Mouse (Mus musculus): Measurements from ENCODE around the gene Cox6a1. TPM values are rescaled to one million over a fixed set of nuclear protein-coding genes. Genes with fewer than 3 reads are reported as not detected.
"Not testable (repeated sequence)": the region's sequence is repeated elsewhere in the genome, so short reads cannot be mapped to it uniquely, and the experiment has no call there.

The Cox6a1 gene
- total and polyA plus RNA-seq, 3 experiments = 143 to 1,989 (median 312) TPM

DNA sequence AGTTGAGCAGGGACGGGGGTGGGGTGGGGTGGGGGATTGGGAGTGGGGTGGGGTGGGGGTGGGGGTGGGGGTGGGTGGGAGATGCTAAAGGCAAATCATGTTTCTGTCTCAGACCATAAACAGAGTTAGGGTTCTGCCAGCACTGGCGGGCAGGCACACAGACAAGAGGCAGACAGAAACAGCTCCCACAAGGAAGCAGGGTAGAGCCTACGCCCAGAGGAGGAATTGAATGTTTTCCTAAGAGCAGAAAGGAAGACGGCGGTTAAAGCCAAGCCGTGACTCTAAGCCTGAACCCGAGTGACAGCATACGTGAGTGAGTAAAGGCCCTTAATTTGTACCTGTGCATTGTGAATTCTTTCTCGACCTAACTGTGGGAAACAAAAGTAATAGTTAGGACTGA is 43.2 kb upstream of the Cox6a1 start:
- H3K4me1 ChIP-seq (ENCODE audit: insufficient read depth, low read depth, low read length) = no peaks in the 10 kb centered on the region
- H3K36me3 ChIP-seq (replicated peaks) = no peaks in the 10 kb centered on the region
- DNase-seq (ENCODE audit: low spot score) (no peak), ATAC-seq (ENCODE audit: extremely low read depth, insufficient number of reproducible peaks, low FRiP score, poor library complexity, severe bottlenecking) (no peak)
- TF ChIP-seq TAL1 (conservative IDR thresholded peaks at IDR 0.05; ENCODE audit: low read depth, low read length) = no peak
- TF ChIP-seq CTCF (IDR thresholded peaks at IDR 0.05; ENCODE audit: low read depth, low read length) = no peak
- TF ChIP-seq GATA2 (IDR thresholded peaks at IDR 0.05; ENCODE audit: borderline replicate concordance, low read depth, low read length) = no peak
- no peak for TF ChIP-seq POLR2AphosphoS5 (IDR thresholded peaks at IDR 0.05; ENCODE audit: insufficient replicate concordance, low read depth, low read length)
- TF ChIP-seq GATA1 (IDR thresholded peaks at IDR 0.05; ENCODE audit: borderline replicate concordance, low read length) = no peak
- peaks cover 15% of the 10 kb centered on the region; the same call in 1 of the 2 replicates for H3K27me3 ChIP-seq (ENCODE audit: insufficient read depth, low read length)
- no peaks in the 10 kb centered on the region for H3K9me3 ChIP-seq (replicated peaks)
- no peak overlapping the region for H3K4me3 ChIP-seq (ENCODE audit: low read depth, low read length)

DNA sequence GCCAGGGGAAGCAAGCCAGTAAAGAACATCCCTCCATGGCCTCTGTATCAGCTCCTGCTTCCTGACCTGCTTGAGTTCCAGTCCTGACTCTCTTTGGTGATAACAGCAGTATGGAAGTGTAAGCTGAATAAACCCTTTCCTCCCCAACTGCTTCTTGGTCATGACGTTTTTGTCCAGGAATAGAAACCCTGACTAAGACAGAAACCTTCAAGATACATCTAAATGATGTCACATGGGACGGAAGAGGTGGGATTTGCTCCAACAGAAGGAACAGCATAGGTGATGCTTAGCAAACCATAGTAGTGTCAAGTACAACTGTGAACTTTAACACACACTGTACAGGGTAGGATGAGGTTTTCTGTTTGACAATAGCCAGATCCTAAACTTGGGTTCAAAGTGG is 30.1 kb upstream of the Cox6a1 start:
- H3K9me3 ChIP-seq (replicated peaks); H3K4me3 ChIP-seq (ENCODE audit: low read depth, low read length); H3K27me3 ChIP-seq (ENCODE audit: insufficient read depth, low read length); DNase-seq (ENCODE audit: low spot score); H3K4me1 ChIP-seq (ENCODE audit: insufficient read depth, low read depth, low read length); H3K36me3 ChIP-seq (replicated peaks); ATAC-seq (ENCODE audit: extremely low read depth, insufficient number of reproducible peaks, low FRiP score, poor library complexity, severe bottlenecking): not testable (repeated sequence)

DNA sequence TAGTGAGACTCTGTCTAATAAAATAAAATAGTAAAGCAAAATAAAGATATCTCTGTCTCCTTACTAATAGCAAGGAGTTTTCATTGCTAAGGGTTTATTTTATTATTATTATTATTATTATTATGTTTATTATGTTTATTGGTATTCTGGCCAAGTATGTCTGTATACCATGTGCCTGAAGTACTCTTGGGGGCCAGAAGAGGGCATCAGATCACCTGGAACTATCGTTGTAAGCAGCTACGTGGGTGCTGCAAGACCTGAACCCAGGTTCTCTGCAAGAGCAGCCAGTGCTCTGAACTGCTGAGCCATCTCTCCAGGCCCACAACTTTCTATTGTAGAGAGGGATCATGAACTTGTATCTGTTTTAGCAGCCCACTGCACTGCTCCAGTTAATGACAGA is 26.7 kb upstream of the Cox6a1 start:
- ATAC-seq (ENCODE audit: extremely low read depth, insufficient number of reproducible peaks, low FRiP score, poor library complexity, severe bottlenecking) = no peak
- Histone ChIP-seq H3K4me1 (ENCODE audit: insufficient read depth, low read depth, low read length) (no peaks in the 10 kb centered on the region), H3K4me3 (ENCODE audit: low read depth, low read length) (no peak overlapping the region), H3K36me3 (replicated peaks) (no peaks in the 10 kb centered on the region), H3K9me3 (replicated peaks) (no peaks in the 10 kb centered on the region), H3K27me3 (ENCODE audit: insufficient read depth, low read length) (peaks cover 16% of the 10 kb centered on the region)
- DNase-seq (ENCODE audit: low spot score) = no peak
- no peak for TF ChIP-seq GATA2 (IDR thresholded peaks at IDR 0.05; ENCODE audit: borderline replicate concordance, low read depth, low read length)
- no peak for TF ChIP-seq TAL1 (conservative IDR thresholded peaks at IDR 0.05; ENCODE audit: low read depth, low read length)
- no peak for TF ChIP-seq CTCF (IDR thresholded peaks at IDR 0.05; ENCODE audit: low read depth, low read length)
- TF ChIP-seq POLR2AphosphoS5 (IDR thresholded peaks at IDR 0.05; ENCODE audit: insufficient replicate concordance, low read depth, low read length) = no peak
- TF ChIP-seq GATA1 (IDR thresholded peaks at IDR 0.05; ENCODE audit: borderline replicate concordance, low read length) = no peak

DNA sequence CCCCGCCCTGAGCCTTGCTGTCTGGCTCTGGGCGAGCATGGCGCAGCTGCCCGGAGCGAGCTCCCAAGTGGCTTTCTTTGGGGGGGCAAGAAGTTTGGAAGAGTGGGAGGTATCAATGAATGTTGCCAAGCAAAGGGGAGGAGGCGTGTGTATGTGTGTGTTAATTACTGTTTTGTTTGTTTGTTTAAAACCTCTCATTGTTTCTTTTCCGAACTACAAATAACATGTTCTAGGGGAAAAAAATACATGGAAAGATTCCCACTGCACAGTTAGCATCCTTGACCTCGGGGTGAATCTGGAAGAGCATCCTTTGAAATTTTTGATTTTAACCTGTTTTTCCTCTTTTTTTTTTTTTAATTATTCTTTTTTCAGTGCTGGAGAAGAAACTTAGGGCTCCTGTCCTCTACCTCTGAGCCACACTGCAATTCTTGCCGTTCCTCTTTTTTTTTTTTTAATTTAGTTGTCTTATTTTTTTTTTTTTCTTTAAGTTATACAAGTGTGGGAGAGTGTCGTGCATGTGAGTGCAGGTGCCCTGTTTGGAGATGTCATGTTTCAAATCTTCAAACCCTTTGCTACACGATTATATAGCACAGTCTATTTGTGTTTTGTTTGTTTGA is 25.5 kb upstream of the Cox6a1 start:
- Histone ChIP-seq H3K4me1 (ENCODE audit: insufficient read depth, low read depth, low read length) (no peaks in the 10 kb centered on the region), H3K27me3 (ENCODE audit: insufficient read depth, low read length) (peaks cover 16% of the 10 kb centered on the region), H3K36me3 (replicated peaks) (no peaks in the 10 kb centered on the region), H3K9me3 (replicated peaks) (no peaks in the 10 kb centered on the region), H3K4me3 (ENCODE audit: low read depth, low read length) (no peak overlapping the region)
- no peak for ATAC-seq (ENCODE audit: extremely low read depth, insufficient number of reproducible peaks, low FRiP score, poor library complexity, severe bottlenecking)
- no peak for DNase-seq (ENCODE audit: low spot score)
- TF ChIP-seq TAL1 (conservative IDR thresholded peaks at IDR 0.05; ENCODE audit: low read depth, low read length) = no peak
- no peak for TF ChIP-seq CTCF (IDR thresholded peaks at IDR 0.05; ENCODE audit: low read depth, low read length)
- TF ChIP-seq POLR2AphosphoS5 (IDR thresholded peaks at IDR 0.05; ENCODE audit: insufficient replicate concordance, low read depth, low read length) = no peak
- TF ChIP-seq GATA2 (IDR thresholded peaks at IDR 0.05; ENCODE audit: borderline replicate concordance, low read depth, low read length) = no peak
- TF ChIP-seq GATA1 (IDR thresholded peaks at IDR 0.05; ENCODE audit: borderline replicate concordance, low read length) = no peak

DNA sequence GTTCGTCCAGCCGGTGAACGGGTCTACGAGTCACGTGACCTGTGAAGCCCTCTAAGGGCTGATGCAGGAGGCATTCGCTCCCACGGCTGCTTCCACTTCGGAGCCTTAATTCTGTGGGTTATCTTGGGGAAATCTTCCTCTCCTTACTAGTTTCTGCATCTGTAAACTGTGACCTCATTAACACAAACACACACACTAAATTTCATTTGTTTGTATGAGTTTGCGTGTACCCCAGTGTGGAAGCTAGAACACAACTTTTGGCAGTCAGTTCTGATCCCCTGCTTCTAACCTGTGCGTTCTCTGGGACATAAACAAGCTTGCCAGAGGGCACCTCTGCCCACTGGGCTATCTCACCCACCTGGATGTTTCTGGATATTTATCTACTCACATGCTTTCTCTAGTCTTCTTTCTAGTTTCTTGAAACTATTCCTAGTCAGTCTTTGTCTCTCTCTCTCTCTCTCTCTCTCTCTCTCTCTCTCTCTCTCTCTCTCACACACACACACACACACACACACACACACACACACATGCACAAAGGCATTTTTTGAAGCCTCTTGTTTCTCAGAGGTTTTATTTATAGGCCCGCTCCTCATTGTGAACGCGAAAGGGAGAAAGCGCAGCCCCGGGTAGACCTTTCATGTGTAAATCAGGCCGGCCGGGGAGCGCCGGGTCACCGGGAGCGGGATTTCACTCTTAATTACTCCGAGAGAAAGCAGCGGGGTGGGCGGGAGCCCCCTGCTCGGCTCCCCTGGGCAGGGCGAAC is 24.8 kb upstream of the Cox6a1 start:
- DNase-seq (ENCODE audit: low spot score) = no peak
- Histone ChIP-seq H3K4me3 (ENCODE audit: low read depth, low read length) (no peak overlapping the region), H3K4me1 (ENCODE audit: insufficient read depth, low read depth, low read length) (no peaks in the 10 kb centered on the region), H3K9me3 (replicated peaks) (no peaks in the 10 kb centered on the region), H3K27me3 (ENCODE audit: insufficient read depth, low read length) (peaks cover 21% of the 10 kb centered on the region), H3K36me3 (replicated peaks) (no peaks in the 10 kb centered on the region)
- TF ChIP-seq GATA1 (IDR thresholded peaks at IDR 0.05; ENCODE audit: borderline replicate concordance, low read length) (no peak), TAL1 (conservative IDR thresholded peaks at IDR 0.05; ENCODE audit: low read depth, low read length) (no peak), POLR2AphosphoS5 (IDR thresholded peaks at IDR 0.05; ENCODE audit: insufficient replicate concordance, low read depth, low read length) (no peak), GATA2 (IDR thresholded peaks at IDR 0.05; ENCODE audit: borderline replicate concordance, low read depth, low read length) (no peak), CTCF (IDR thresholded peaks at IDR 0.05; ENCODE audit: low read depth, low read length) (no peak)
- ATAC-seq (ENCODE audit: extremely low read depth, insufficient number of reproducible peaks, low FRiP score, poor library complexity, severe bottlenecking) = no peak

DNA sequence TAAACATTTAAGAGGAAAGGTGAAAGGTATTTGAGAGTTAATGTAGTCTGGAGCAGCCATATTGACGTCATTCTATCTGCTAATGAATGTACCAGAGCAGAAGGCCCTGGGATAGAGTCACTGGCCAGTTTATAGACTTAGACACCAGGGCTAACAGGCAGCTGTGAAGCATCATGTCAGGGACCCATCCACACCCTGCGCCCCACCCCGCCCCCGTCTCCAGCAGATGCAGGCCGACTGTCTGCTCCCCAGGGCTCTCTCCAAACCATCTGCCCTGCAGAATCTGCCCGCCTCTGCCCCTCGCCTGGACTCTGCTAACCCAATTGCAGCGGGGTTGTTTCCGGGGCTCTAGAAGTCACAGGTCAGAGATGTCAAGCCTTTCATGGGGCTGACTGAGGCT is 23.0 kb upstream of the Cox6a1 start:
- H3K36me3 ChIP-seq (replicated peaks) = peaks cover 2% of the 10 kb centered on the region
- H3K4me3 ChIP-seq (ENCODE audit: low read depth, low read length) = no peak overlapping the region
- TF ChIP-seq POLR2AphosphoS5 (IDR thresholded peaks at IDR 0.05; ENCODE audit: insufficient replicate concordance, low read depth, low read length) = no peak
- no peak for TF ChIP-seq GATA2 (IDR thresholded peaks at IDR 0.05; ENCODE audit: borderline replicate concordance, low read depth, low read length)
- TF ChIP-seq GATA1 (IDR thresholded peaks at IDR 0.05; ENCODE audit: borderline replicate concordance, low read length) = no peak
- TF ChIP-seq CTCF (IDR thresholded peaks at IDR 0.05; ENCODE audit: low read depth, low read length) = no peak
- no peak for TF ChIP-seq TAL1 (conservative IDR thresholded peaks at IDR 0.05; ENCODE audit: low read depth, low read length)
- ATAC-seq (ENCODE audit: extremely low read depth, insufficient number of reproducible peaks, low FRiP score, poor library complexity, severe bottlenecking) = no peak
- DNase-seq (ENCODE audit: low spot score) = no peak
- H3K9me3 ChIP-seq (replicated peaks) = no peaks in the 10 kb centered on the region
- peaks cover 24% of the 10 kb centered on the region for H3K27me3 ChIP-seq (ENCODE audit: insufficient read depth, low read length)
- H3K4me1 ChIP-seq (ENCODE audit: insufficient read depth, low read depth, low read length) = no peaks in the 10 kb centered on the region
